Comparison of ENCODE assay signal across 9 mouse cellular contexts in genomic region chr14:121108439-121109115, GRCm38 (mm10).
DNase-seq lines count a peak whose midpoint lies in the region; ATAC-seq and TF ChIP-seq lines count a peak whose summit lies in the region.
"Had no signal": no experiment of that assay in that cellular context is flagged by ENCODE, and none has a peak within 500 bp of the region (broad histone marks: within the 10 kb centered on the region; RNA-seq: fewer than 3 reads in every experiment).

No protein-coding gene starts in this region.

- 63% methylated on average over 8 of the region's 8 CpGs for WGBS in cerebellum, adult 2 months
- 22% methylated on average over 8 of the region's 8 CpGs for WGBS in forebrain, embryonic 13.5 days

- no peak overlapping the region for H3K4me2 ChIP-seq in forebrain, embryonic 13.5 days

- ATAC-seq in forebrain, embryonic 13.5 days, result no peak

- TF ChIP-seq POLR2A in cerebellum, adult 2 months (IDR thresholded peaks at IDR 0.05; ENCODE audit: borderline replicate concordance, insufficient read depth, low read length), result no peak

- H3K27me3 ChIP-seq in cerebellum, adult 2 months (ENCODE audit: control insufficient read depth, insufficient read depth, low read length), result no peaks in the 10 kb centered on the region
- H3K27me3 ChIP-seq in forebrain, embryonic 13.5 days, result no peaks in the 10 kb centered on the region

- 0 out of 2 replicates have a peak overlapping the region, but pooled peaks have one; percentile 31 for H3K27ac ChIP-seq in cerebellum, adult 2 months (ENCODE audit: insufficient read depth, low read length)
- H3K27ac ChIP-seq in forebrain, embryonic 13.5 days, result peak overlapping the region; percentile 40

- no peak overlapping the region; the same call in 1 of the 2 replicates for H3K9ac ChIP-seq in forebrain, embryonic 13.5 days

- peaks cover 8% of the 10 kb centered on the region for H3K4me1 ChIP-seq in cerebellum, adult 2 months (ENCODE audit: control insufficient read depth, insufficient read depth, low read length)
- H3K4me1 ChIP-seq in forebrain, embryonic 13.5 days, result peaks cover 29% of the 10 kb centered on the region

- no peak for TF ChIP-seq CTCF in cerebellum, adult 2 months (IDR thresholded peaks at IDR 0.05; ENCODE audit: borderline replicate concordance, insufficient read depth, low read depth, low read length)

- H3K9me3 ChIP-seq in forebrain, embryonic 13.5 days (replicated peaks), result no peaks in the 10 kb centered on the region

- H3K4me3 ChIP-seq in cerebellum, adult 2 months (replicated peaks; ENCODE audit: insufficient read depth, low read depth, low read length), result no peak overlapping the region
- no peak overlapping the region for H3K4me3 ChIP-seq in forebrain, embryonic 13.5 days
- H3K4me3 ChIP-seq: erythroblast, embryonic 14.5 days had no signal

- peaks cover 1% of the 10 kb centered on the region; the same call in 1 of the 2 replicates for H3K36me3 ChIP-seq in forebrain, embryonic 13.5 days (ENCODE audit: poor library complexity, severe bottlenecking)

- no peak for DNase-seq in cerebellum, adult 2 months
- no peak for DNase-seq in cerebellum, adult 11-12 months
- peak; percentile 59 to 78 for DNase-seq in kidney, adult 8-10 months
- DNase-seq in lung, postnatal 25 days (ENCODE audit: low spot score), result peak; percentile 39
- DNase-seq in frontal cortex, postnatal 25 days (ENCODE audit: low spot score in 2 of 2), result no peak
- DNase-seq in thymus, adult 18-20 months, result no peak
- no peak for DNase-seq in layer of hippocampus, adult 11-12 months (ENCODE audit: low spot score)

Comparison
In these comparisons a context has a peak if more than half of its experiments do, and no peak if none do; other contexts are left out.
1. DNase-seq: peak in kidney, adult 8-10 months (2 of 2) and lung, postnatal 25 days (single experiment); none in cerebellum, adult 2 months (0 of 2), cerebellum, adult 11-12 months (single experiment), frontal cortex, postnatal 25 days (0 of 2), thymus, adult 18-20 months (0 of 2) and layer of hippocampus, adult 11-12 months (single experiment).